Mouse (Mus musculus): ENCODE results near the gene Rgma.

Rgma gene

DNA sequence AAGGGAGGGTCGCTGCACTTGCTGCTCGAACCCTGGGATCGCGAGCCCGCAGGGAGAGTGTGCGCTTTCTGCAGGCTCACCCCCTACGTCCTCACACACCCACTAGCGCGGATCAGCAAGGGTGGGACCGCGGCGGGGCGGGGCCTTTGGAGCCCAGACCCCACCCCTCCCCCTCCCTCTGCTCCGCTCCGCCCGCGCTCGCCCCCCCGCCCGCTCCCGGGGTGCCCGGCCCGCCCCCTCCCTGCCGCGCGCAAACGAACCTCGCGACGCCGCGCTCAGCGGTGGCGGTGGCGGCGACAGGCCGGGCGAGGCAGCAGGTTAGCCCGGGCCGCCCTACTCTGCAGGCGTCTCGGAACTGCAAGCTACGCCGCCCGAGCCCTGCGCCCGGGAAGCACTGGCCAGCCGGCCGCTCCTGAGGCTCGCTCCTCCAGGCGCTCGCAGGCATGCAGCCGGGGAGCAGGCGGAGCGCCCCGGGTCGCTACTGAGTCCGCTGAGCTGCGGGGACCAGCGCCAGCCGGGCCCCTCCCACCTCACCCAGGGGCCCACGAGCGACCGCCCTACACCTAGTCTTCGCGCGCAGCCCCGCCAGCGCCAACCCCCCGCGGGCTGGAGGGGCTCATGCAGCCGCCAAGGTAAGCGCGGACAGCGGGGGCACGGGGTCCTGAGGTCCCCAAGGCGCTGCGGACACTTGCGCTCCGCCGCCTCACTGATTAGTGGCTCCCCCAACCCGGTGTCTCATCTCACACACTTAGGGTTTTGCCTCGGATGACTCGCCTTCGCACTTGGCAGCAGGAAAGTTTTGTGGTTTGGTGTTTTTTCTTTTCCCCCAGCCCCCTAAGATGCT, at the start of gene Rgma:
TSS of gene Rgma (plus strand) at position 253 of the 844 bp plus-strand sequence.
- in situ Hi-C loops (cut with MboI; ENCODE audit: low sequenced_read_pairs), result no loop called here

DNA sequence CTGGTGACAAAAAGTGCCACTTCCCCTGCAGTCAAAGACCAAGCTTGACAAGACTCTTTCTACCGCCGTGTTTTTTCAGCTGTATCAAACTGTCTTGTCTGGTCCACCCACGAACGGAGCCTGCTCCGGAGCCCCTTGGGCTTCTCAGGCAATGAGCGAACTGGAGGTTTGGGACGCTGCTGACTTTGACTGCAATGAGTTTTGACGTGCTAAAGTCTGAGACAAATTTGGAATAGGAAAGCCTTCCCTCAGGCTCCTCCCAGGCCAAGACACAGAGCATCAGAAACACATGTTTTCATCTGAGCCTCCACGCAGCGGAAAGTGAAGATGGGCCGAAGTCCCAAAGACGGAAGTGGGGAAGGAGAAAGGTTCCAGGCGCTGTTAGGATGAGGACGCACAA, 49.1 kb upstream of the Rgma start:
- in situ Hi-C loops (cut with MboI; ENCODE audit: low sequenced_read_pairs), result no loop called here

DNA sequence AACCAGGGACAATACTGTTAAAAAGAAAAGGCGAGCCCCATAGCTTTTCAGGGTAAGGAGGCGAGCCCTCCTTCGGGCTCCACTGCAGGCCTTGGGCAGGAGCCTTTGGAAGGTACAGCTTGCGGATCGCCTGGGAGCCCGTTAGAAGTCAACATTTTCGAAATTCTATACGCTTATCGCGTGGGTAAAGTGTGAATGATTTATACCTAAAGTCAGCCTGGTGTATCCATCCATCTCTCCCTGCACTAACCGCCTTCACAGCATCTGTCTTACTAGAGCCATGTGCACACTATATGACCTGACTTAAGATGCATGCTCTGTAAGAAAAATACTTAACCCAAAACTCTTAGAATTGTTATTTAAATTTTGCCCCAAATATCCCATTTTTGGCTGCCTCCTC, 48.6 kb upstream of the Rgma start:
- in situ Hi-C loops (cut with MboI; ENCODE audit: low sequenced_read_pairs), result no loop called here

DNA sequence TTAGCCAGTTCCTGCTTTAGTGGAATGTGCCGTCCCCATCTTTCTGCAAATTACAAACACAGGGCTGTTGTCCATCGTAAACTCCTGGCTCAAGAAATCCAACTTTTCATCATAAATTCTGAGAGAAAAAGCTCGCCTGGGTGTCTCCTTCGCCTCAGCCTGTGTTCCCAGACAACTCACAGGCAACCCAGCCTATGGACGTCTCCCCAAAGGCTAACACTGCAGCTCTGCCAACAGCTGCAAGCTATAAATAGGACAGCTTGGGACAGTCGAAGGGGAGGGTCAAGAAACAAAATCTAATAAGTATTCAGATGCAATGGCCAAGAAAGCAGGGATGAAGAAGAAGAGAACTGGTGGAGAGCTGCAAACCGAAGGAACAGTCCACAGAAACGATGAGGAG, 48.1 kb upstream of the Rgma start:
- in situ Hi-C loops (cut with MboI; ENCODE audit: low sequenced_read_pairs), result no loop called here

DNA sequence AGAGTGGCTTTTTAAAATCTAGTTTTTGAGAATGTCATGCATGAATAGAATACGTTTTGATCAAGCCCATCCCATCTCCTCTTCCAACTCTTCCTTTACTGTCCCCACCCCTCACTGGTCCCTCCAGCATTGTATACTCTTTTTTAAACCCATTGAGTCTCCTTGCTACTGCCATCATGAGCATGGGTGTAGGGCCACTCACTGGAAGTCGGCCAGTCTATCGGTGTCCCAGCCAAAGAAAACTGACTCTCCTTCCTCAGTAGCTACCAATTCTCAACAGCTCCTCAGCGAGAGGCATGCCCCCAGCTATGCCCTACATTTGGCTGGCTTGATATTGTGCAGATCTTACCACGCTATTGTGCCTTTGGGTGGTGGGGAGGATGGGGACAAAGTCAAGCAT, 47.7 kb upstream of the Rgma start:
- in situ Hi-C loops (cut with MboI; ENCODE audit: low sequenced_read_pairs), result no loop called here

GRCm38 (mm10) chr7:73328653-73329207, 46.6 kb upstream of the Rgma start:
- in situ Hi-C loops (cut with MboI; ENCODE audit: low sequenced_read_pairs), result no loop called here

- in situ Hi-C loops (cut with MboI; ENCODE audit: low sequenced_read_pairs), result no loop called here
These were observed 44.6 kb upstream of the Rgma start for GRCm38 (mm10) chr7:73330754-73331153.

DNA sequence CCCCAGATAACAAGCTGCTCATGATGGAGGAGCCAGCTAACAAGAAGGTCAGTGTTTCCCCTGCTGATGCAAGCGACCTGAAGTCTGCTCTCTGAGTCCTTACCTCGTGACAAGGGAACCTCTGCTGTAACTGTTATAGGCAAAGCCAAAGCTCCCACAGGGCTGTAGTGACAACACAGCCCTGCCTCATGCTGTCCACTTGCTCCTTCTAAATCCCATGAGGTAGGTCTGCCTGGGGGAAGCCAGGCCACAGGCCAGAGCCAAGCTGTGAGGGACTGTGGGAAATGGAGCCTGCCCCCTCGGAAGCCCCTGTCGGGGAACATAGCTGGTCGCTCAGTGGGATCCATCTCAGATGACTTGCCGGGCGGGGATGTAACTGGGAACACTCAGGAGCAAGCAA, 43.7 kb upstream of the Rgma start:
- in situ Hi-C loops (cut with MboI; ENCODE audit: low sequenced_read_pairs), result no loop called here

DNA sequence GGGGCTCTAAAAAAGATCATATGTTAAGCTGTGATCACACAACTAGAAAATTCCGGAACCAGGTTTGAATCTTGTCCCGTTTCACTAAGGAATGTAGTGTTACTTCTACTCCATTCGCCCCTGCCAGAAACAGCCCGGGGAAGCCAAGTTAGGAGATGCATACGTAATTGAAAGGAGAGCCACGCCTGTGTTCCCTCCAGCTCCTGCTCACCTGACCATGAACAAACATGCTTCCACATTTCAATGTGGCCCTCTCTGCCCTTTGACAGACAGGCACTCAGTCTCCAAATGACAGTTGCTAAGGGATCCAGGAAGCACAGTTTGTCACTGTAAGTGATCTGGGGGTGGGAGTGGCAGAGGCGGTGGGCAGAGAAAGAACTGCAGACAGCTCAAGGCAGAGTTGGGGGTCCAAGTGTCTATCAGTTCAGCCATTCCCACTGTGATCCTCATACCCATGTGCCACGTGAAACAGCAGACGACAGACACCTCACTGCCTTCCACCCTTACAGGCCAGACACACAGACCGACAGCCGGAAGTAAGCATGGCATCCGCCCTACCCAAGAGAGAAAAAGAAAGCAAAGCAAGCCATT, 41.8 kb upstream of the Rgma start:
- in situ Hi-C loops (cut with MboI; ENCODE audit: low sequenced_read_pairs), result no loop called here

DNA sequence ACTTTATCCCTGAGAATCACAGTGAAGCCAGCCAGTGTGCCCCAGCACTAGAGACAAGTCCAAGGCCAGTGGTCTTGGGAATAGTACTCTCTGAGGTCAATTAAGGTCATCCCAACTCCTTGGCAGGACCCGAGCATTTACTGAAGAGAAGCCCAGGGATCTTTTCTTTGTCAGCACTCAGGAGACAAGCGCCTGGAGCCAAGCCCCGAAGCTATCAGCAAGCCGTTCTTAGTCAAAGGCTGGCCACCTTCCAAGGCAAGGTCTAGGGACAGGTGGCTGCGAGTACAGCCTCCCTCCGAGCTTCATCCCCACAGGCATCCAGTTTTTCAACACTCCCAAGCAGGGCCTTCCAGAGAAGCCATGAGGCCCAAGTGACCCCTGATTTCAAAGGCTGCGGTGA, 40.4 kb upstream of the Rgma start:
- in situ Hi-C loops (cut with MboI; ENCODE audit: low sequenced_read_pairs), result no loop called here

DNA sequence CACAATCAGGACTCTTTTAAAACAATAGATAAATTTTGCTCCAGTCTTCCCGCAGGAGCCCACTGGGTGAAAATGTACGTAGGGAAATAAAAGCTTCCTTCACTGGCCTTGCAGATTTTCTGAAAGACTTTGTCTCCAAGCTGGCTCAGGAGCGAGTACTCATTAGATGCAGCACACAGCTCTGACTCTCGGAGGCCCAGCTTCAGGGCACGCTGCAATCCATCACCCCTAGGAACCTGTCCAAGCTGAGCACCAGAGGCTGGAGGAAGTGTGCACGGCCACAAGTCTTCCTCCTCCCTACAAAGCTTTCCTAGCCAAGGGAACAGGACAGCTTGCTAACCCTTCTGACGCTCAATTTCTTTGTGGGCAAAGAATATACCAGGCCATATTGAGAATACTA, 38.9 kb upstream of the Rgma start:
- in situ Hi-C loops (cut with MboI; ENCODE audit: low sequenced_read_pairs), result no loop called here

- in situ Hi-C loops (cut with MboI; ENCODE audit: low sequenced_read_pairs), result no loop called here
These were observed 37.0 kb upstream of the Rgma start for GRCm38 (mm10) chr7:73338353-73338752.

DNA sequence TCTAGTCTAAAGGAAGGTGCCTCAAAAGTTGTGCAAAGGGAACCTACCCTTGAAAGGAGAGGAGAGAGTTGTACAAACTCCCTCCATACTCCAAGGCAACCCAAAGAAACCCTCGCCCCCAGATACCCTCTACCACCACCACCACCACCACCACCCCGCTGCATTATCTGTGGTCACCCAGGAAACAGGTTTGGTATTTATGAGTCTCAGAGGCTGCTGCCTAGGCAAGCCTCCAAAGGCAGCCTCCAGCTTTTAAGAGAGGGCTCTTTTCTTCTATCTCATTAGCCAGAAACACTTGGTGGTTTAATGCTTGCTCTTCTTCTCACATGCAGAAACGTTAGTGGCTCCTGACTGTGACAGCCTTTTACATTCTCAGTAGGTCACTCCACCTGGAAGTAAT, 31.5 kb upstream of the Rgma start:
- in situ Hi-C loops (cut with MboI; ENCODE audit: low sequenced_read_pairs), result no loop called here

DNA sequence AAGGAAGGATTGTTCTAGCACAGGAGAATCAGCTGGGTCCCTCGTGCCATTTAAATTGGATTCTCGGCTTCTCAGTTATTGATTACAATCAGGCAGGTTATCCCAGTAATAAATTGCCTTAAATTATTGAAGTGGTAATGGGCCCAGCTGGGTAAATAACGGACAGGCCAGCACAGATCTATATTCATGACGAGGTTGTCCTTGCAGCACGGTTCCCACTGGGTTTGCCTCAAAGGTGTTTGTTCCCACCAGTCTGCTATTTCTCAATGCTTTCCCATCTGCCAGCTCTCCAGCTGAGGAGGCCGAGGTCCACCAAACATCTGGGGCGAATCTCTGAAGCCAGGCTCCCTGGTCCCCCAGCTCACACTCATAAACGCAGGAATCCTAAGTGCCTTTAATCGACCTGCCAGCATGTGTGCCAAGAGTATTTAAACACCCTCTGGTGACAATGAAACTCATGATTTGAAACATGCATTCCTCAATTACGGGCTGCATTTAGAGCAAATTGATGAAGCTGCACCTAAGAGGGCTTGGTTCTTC, 26.7 kb upstream of the Rgma start:
- in situ Hi-C loops (cut with MboI; ENCODE audit: low sequenced_read_pairs), result no loop called here

DNA sequence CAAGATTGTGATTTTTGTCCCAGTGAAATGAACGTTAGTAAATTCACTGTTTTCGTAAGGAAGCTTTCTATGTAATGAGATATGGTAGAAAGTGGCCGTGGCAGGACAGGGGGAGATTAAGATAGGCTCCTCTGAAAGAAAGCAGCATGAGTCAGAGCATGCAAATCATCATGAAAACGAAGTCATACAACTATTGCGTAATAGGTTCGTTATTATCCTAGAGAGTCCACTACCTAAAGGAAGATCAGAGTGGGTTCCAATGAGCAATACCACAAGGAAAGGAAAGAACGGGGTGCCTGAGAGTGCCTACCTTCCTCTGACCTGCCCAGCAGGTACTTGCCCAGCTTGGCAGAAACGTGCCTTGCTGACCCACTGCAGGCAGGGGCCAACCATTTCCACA, 26.2 kb upstream of the Rgma start:
- in situ Hi-C loops (cut with MboI; ENCODE audit: low sequenced_read_pairs), result no loop called here

DNA sequence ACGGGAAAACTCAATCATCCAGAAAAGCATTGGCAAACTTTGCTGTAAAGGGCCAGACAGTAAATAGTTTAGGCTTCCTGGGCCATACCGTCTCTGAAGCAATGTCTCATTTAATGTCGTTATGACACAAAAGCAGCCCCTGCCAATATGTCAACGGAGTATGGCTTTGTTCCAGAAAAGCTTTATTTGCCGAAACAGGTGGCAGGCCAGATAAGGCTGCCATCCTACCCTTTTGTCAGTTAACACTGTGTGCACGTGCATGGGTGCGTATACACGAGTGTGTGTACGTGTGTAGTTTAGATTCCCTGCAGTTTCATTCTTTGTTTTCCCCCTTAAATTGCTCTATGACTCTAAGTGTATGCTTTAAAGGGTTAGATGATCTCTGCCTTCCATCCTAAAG, 20.1 kb upstream of the Rgma start:
- in situ Hi-C loops (cut with MboI; ENCODE audit: low sequenced_read_pairs), result no loop called here

GRCm38 (mm10) chr7:73356901-73357300, 18.4 kb upstream of the Rgma start:
- in situ Hi-C loops (cut with MboI; ENCODE audit: low sequenced_read_pairs), result no loop called here

DNA sequence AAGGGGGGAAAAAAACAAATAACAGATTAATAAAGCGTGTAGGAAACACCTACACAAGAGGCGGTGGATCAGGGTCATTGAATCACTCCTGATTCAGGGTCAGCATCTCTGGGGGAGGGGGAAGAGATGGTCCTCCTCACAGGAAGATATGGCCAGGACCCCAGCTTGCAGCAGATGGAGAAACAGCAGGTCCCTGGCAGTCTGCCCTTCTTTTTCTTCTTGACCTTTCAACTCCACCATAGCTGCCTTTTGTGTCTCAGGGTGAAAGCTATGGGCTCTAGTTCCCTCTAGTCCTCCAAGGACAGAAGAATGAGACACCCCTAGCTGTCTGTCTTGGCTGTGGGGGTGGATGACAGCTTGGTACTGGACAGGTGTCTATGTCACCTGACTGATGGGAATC, 17.7 kb upstream of the Rgma start:
- in situ Hi-C loops (cut with MboI; ENCODE audit: low sequenced_read_pairs), result no loop called here

DNA sequence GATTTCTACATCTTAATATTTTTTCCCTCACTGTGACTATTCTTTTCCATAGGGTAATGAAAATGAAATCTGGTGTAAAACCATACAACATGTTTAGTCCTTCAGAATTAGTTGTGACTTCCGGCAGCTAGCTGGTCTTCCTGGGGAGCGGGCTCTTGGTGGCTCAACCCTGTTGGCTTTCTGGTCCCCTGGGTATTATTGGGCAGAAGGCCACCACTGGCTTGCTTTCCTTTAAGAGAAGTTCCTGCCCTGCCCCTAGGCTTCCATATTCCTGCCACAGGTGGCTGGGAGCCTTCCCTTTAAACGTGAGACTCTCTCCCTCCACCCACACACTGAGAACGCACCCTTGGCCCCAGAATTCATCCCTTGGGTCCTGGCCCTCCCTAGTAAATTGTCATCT, 9.8 kb upstream of the Rgma start:
- in situ Hi-C loops (cut with MboI; ENCODE audit: low sequenced_read_pairs), result no loop called here

DNA sequence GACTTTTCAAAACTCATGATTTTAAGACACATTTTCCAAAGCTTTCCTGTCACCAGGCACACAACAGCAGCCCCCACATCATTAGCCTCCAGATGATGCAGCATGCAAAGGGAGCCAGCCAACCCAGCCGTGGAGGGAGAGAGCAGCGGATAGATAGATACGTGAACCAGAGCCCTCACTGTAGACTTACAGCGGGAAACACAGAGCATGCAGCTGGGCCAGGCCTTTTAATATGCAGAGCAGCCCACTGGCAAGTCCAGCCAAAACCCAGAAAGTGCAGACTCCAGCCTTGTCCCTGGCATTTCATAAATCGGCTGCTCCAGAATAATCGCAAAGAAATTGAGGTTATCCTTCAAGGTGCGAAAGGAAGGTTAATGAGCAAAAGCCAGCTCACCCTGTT, 9.3 kb upstream of the Rgma start:
- in situ Hi-C loops (cut with MboI; ENCODE audit: low sequenced_read_pairs), result no loop called here

DNA sequence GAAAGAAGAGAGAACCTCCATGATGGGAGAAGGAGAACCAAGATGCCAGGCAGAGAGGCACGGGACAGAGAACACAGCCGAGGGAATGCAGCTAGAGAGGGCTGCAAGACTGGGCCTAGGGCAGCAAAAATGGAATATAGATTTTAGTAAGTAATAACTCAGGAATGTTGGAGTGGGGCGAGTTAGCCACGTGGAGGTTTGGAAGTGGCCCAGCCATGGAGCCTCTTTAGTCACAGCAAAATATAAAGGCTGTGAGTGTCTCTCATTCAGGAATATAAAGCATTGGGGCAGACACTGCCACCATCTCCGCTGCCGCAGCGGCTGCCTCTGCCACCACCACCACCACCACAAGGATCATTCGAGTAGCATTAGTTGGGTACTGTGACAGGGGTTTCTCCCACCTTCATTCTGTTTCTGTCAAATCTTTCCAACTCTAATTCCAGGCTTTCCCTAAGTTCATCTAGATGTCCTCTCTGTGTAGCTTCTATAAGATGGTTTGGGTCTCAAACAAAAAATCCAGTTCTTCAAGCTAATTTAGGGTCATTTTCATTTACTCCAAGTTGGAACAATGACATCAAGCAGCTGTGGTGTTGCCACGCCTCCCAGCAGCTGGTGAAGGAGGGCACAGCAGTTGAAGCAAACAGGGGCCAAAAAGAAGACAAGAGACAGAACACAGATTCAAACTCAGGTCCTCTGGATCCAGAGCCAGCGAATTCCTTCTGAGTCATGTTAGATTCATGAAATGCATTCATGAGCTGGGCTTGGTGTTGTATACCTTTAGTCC, 7.4 kb upstream of the Rgma start:
- in situ Hi-C loops (cut with MboI; ENCODE audit: low sequenced_read_pairs), result no loop called here

All from CH12F3 (cell line).